Mouse (Mus musculus) MEL (cell line): Measurements from ENCODE around the gene Slc2a1. TPM values are rescaled to one million over a fixed set of nuclear protein-coding genes. Genes with fewer than 3 reads are reported as not detected.

Source experiments
- DNase-seq: peaks from one replicate; pipeline ENCODE4 v3.0.0; 2011; ENCODE audit warnings: low read depth, low spot score
- H3K27ac ChIP-seq: 2 replicates; pipeline ENCODE4 v1.5.1; 2012; ENCODE audit warnings: low read depth, mild to moderate bottlenecking, control low read depth, low read length, moderate library complexity; ENCODE audit not compliant: control insufficient read depth
- H3K27me3 ChIP-seq, 2 experiments: fragments of 150-350 bp in 1 of 2; sonication (generic) in 1 of 2; 2 replicates each; pipeline ENCODE4 v1.6.1; 2012; ENCODE audit warnings: low read length in 2 of 2, mild to moderate bottlenecking in 2 of 2, improper control_type of control experiment in 1 of 2, moderate library complexity in 1 of 2; ENCODE audit not compliant: insufficient read depth in 2 of 2, control insufficient read depth in 1 of 2
- H3K36me3 ChIP-seq, 2 experiments: 2 replicates each; pipeline ENCODE4 v1.6.1; 2012 to 2014; ENCODE audit warnings: low read length in 2 of 2, improper control_type of control experiment in 1 of 2, inconsistent platforms in 1 of 2, mild to moderate bottlenecking in 1 of 2; ENCODE audit not compliant: insufficient read depth in 2 of 2, control insufficient read depth in 1 of 2
- H3K4me1 ChIP-seq, 2 experiments: fragments of 150-350 bp in 1 of 2; sonication (generic) in 1 of 2; 2 replicates each; pipeline ENCODE4 v1.6.1; 2012; ENCODE audit warnings: low read length in 2 of 2, improper control_type of control experiment in 1 of 2, mild to moderate bottlenecking in 1 of 2; ENCODE audit not compliant: insufficient read depth in 2 of 2, control insufficient read depth in 1 of 2
- H3K4me3 ChIP-seq, 2 experiments: fragments of 150-350 bp in 1 of 2; sonication (generic) in 1 of 2; 2 replicates each; pipeline ENCODE4 v1.5.1; 2012; ENCODE audit warnings: low read depth in 2 of 2, low read length in 2 of 2, mild to moderate bottlenecking in 2 of 2, moderate library complexity in 2 of 2, control low read depth in 1 of 2, improper control_type of control experiment in 1 of 2; ENCODE audit not compliant: control insufficient read depth in 1 of 2, insufficient read depth in 1 of 2
- H3K79me2 ChIP-seq: 2 replicates; pipeline ENCODE4 v1.6.1; 2012; ENCODE audit warnings: mild to moderate bottlenecking, low read length, moderate library complexity; ENCODE audit not compliant: control insufficient read depth, poor library complexity, insufficient read depth
- H3K9ac ChIP-seq: 2 replicates; pipeline ENCODE4 v1.6.1; 2012; ENCODE audit warnings: low read depth, mild to moderate bottlenecking, control low read depth, low read length, moderate library complexity; ENCODE audit not compliant: control insufficient read depth, poor library complexity, severe bottlenecking
- H3K9me3 ChIP-seq: fragments of 150-350 bp; sonication (generic); replicated peaks from 2 replicates; pipeline ENCODE4 v1.6.1; 2012; ENCODE audit warnings: mild to moderate bottlenecking, low read length, improper control_type of control experiment, moderate library complexity; ENCODE audit not compliant: insufficient read depth
- BHLHE40 ChIP-seq: IDR thresholded peaks from 2 replicates; pipeline ENCODE4 v1.6.1; 2012; ENCODE audit warnings: low read depth, mild to moderate bottlenecking, inconsistent platforms, low read length, improper control_type of control experiment, borderline replicate concordance
- CHD1 ChIP-seq: IDR thresholded peaks from 2 replicates; pipeline ENCODE4 v1.6.1; 2012; ENCODE audit warnings: low read depth, mild to moderate bottlenecking, inconsistent platforms, low read length, improper control_type of control experiment
- CHD2 ChIP-seq: IDR thresholded peaks from 2 replicates; pipeline ENCODE4 v1.6.1; 2011; ENCODE audit warnings: low read length, improper control_type of control experiment
- CTCF ChIP-seq, 3 experiments: IDR thresholded peaks in 2 of 3; conservative IDR thresholded peaks in 1 of 3; 2 replicates each; pipeline ENCODE4 v1.5.1; 2011 to 2012; ENCODE audit warnings: low read length in 3 of 3, low read depth in 2 of 3, mild to moderate bottlenecking in 2 of 3, improper control_type of control experiment in 1 of 3, inconsistent platforms in 1 of 3, mixed read lengths in 1 of 3, moderate library complexity in 1 of 3; ENCODE audit not compliant: control insufficient read depth in 1 of 3, insufficient read depth in 1 of 3, poor library complexity in 1 of 3, severe bottlenecking in 1 of 3
- ELF1 ChIP-seq: IDR thresholded peaks from 2 replicates; pipeline ENCODE4 v1.6.1; 2014; ENCODE audit warnings: low read depth, mild to moderate bottlenecking, inconsistent platforms, low read length, improper control_type of control experiment, moderate library complexity
- EP300 ChIP-seq, 2 experiments: IDR thresholded peaks; 2 replicates each; pipeline ENCODE4 v1.6.1; 2011; ENCODE audit warnings: improper control_type of control experiment in 2 of 2, low read length in 2 of 2, low read depth in 1 of 2, mild to moderate bottlenecking in 1 of 2
- ETS1 ChIP-seq: IDR thresholded peaks from 2 replicates; pipeline ENCODE4 v1.6.1; 2012; ENCODE audit warnings: low read depth, mild to moderate bottlenecking, inconsistent platforms, low read length, improper control_type of control experiment, moderate library complexity
- GABPA ChIP-seq: IDR thresholded peaks from 2 replicates; pipeline ENCODE4 v1.6.1; 2012; ENCODE audit warnings: low read depth, mild to moderate bottlenecking, inconsistent platforms, low read length, improper control_type of control experiment, moderate library complexity
- GATA1 ChIP-seq: IDR thresholded peaks from 2 replicates; pipeline ENCODE4 v1.6.1; 2011; ENCODE audit warnings: low read depth, low read length, improper control_type of control experiment
- HCFC1 ChIP-seq: IDR thresholded peaks from 2 replicates; pipeline ENCODE4 v1.6.1; 2012; ENCODE audit warnings: low read depth, mild to moderate bottlenecking, inconsistent platforms, low read length, improper control_type of control experiment, moderate library complexity
- JUND ChIP-seq: IDR thresholded peaks from 2 replicates; pipeline ENCODE4 v1.6.1; 2011; ENCODE audit warnings: low read depth, mild to moderate bottlenecking, improper control_type of control experiment, low read length
- KAT2A ChIP-seq: conservative IDR thresholded peaks from 2 replicates; pipeline ENCODE4 v1.6.1; 2012; ENCODE audit warnings: low read depth, low read length, improper control_type of control experiment, inconsistent platforms
- MAFK ChIP-seq: IDR thresholded peaks from 2 replicates; pipeline ENCODE4 v1.6.1; 2011; ENCODE audit warnings: low read depth, mild to moderate bottlenecking, low read length, improper control_type of control experiment, borderline replicate concordance
- MAX ChIP-seq: IDR thresholded peaks from 2 replicates; pipeline ENCODE4 v1.6.1; 2011; ENCODE audit warnings: low read length, improper control_type of control experiment
- MAZ ChIP-seq: IDR thresholded peaks from 2 replicates; pipeline ENCODE4 v1.6.1; 2012; ENCODE audit warnings: low read depth, mild to moderate bottlenecking, inconsistent platforms, low read length, improper control_type of control experiment
- MEF2A ChIP-seq: IDR thresholded peaks from 2 replicates; pipeline ENCODE4 v1.6.1; 2014; ENCODE audit warnings: low read depth, mild to moderate bottlenecking, inconsistent platforms, low read length, improper control_type of control experiment; ENCODE audit not compliant: poor library complexity, insufficient replicate concordance, severe bottlenecking; ENCODE audit errors: extremely low read depth
- MXI1 ChIP-seq: IDR thresholded peaks from 2 replicates; pipeline ENCODE4 v1.6.1; 2011; ENCODE audit warnings: mild to moderate bottlenecking, low read depth, low read length, improper control_type of control experiment
- MYB ChIP-seq: IDR thresholded peaks from 2 replicates; pipeline ENCODE4 v1.6.1; 2011; ENCODE audit warnings: mild to moderate bottlenecking, low read depth, low read length, improper control_type of control experiment
- MYC ChIP-seq: IDR thresholded peaks from 2 replicates; pipeline ENCODE4 v1.6.1; 2011; ENCODE audit warnings: low read depth, mild to moderate bottlenecking, low read length, improper control_type of control experiment, moderate library complexity
- NELFE ChIP-seq: IDR thresholded peaks from 2 replicates; pipeline ENCODE4 v1.6.1; 2011; ENCODE audit warnings: low read depth, low read length, improper control_type of control experiment
- NRF1 ChIP-seq: IDR thresholded peaks from 2 replicates; pipeline ENCODE4 v1.6.1; 2014; ENCODE audit warnings: low read depth, mild to moderate bottlenecking, inconsistent platforms, low read length, improper control_type of control experiment, moderate library complexity; ENCODE audit not compliant: poor library complexity, insufficient read depth, severe bottlenecking
- POLR2A ChIP-seq, 2 experiments: IDR thresholded peaks; 2 replicates each; pipeline ENCODE4 v1.6.1; 2011 to 2012; ENCODE audit warnings: low read length in 2 of 2, mild to moderate bottlenecking in 2 of 2, control low read depth in 1 of 2, improper control_type of control experiment in 1 of 2, low read depth in 1 of 2, moderate library complexity in 1 of 2; ENCODE audit not compliant: control insufficient read depth in 1 of 2, insufficient read depth in 1 of 2, poor library complexity in 1 of 2
- POLR2AphosphoS2 ChIP-seq: IDR thresholded peaks from 2 replicates; pipeline ENCODE4 v1.6.1; 2011; ENCODE audit warnings: low read length, improper control_type of control experiment
- POLR2AphosphoS5 ChIP-seq: IDR thresholded peaks from 2 replicates; pipeline ENCODE4 v1.6.1; 2012; ENCODE audit warnings: low read depth, borderline replicate concordance, mild to moderate bottlenecking, inconsistent platforms, low read length, moderate library complexity, mixed read lengths
- RAD21 ChIP-seq: IDR thresholded peaks from 2 replicates; pipeline ENCODE4 v1.6.1; 2011; ENCODE audit warnings: mild to moderate bottlenecking, low read depth, low read length, improper control_type of control experiment
- RCOR1 ChIP-seq: IDR thresholded peaks from 2 replicates; pipeline ENCODE4 v1.6.1; 2012; ENCODE audit warnings: low read depth, mild to moderate bottlenecking, inconsistent platforms, low read length, improper control_type of control experiment
- SIN3A ChIP-seq: IDR thresholded peaks from 2 replicates; pipeline ENCODE4 v1.6.1; 2012; ENCODE audit warnings: low read length, improper control_type of control experiment, inconsistent platforms
- SMC3 ChIP-seq: IDR thresholded peaks from 2 replicates; pipeline ENCODE4 v1.6.1; 2011; ENCODE audit warnings: low read depth, low read length, improper control_type of control experiment
- TAL1 ChIP-seq: IDR thresholded peaks from 2 replicates; pipeline ENCODE4 v1.6.1; 2012; ENCODE audit warnings: mild to moderate bottlenecking, inconsistent platforms, low read length, moderate library complexity, mixed read lengths
- TBP ChIP-seq: IDR thresholded peaks from 2 replicates; pipeline ENCODE4 v1.8.0; 2011; ENCODE audit warnings: low read depth, low read length, improper control_type of control experiment
- TCF12 ChIP-seq: IDR thresholded peaks from 2 replicates; pipeline ENCODE4 v1.6.1; 2014; ENCODE audit warnings: low read depth, mild to moderate bottlenecking, inconsistent platforms, low read length, improper control_type of control experiment, moderate library complexity
- UBTF ChIP-seq: IDR thresholded peaks from 2 replicates; pipeline ENCODE4 v1.6.1; 2012; ENCODE audit warnings: low read depth, mild to moderate bottlenecking, inconsistent platforms, low read length, improper control_type of control experiment, moderate library complexity, borderline replicate concordance; ENCODE audit not compliant: insufficient read depth
- USF1 ChIP-seq: IDR thresholded peaks from 2 replicates; pipeline ENCODE4 v1.6.1; 2014; ENCODE audit warnings: low read depth, mild to moderate bottlenecking, inconsistent platforms, low read length, improper control_type of control experiment, moderate library complexity
- USF2 ChIP-seq, 2 experiments: IDR thresholded peaks; 2 replicates each; pipeline ENCODE4 v1.6.1; 2011 to 2012; ENCODE audit warnings: improper control_type of control experiment in 2 of 2, low read length in 2 of 2, borderline replicate concordance in 1 of 2, inconsistent platforms in 1 of 2, low read depth in 1 of 2, mild to moderate bottlenecking in 1 of 2; ENCODE audit not compliant: insufficient read depth in 1 of 2
- ZC3H11A ChIP-seq: IDR thresholded peaks from 2 replicates; pipeline ENCODE4 v1.6.1; 2012; ENCODE audit warnings: low read depth, mild to moderate bottlenecking, inconsistent platforms, low read length, improper control_type of control experiment
- ZKSCAN1 ChIP-seq: IDR thresholded peaks from 2 replicates; pipeline ENCODE4 v1.6.1; 2012; ENCODE audit warnings: low read depth, mild to moderate bottlenecking, inconsistent platforms, low read length, improper control_type of control experiment, moderate library complexity
- ZMIZ1 ChIP-seq: IDR thresholded peaks from 2 replicates; pipeline ENCODE4 v1.6.1; 2012; ENCODE audit warnings: low read depth, mild to moderate bottlenecking, inconsistent platforms, low read length, improper control_type of control experiment, moderate library complexity
- ZNF384 ChIP-seq: IDR thresholded peaks from 2 replicates; pipeline ENCODE4 v1.6.1; 2012; ENCODE audit warnings: low read depth, mild to moderate bottlenecking, inconsistent platforms, low read length, improper control_type of control experiment
- polyA plus RNA-seq, 2 experiments: library from polyadenylated mRNA; stranded (reverse) in 1 of 2; unstranded in 1 of 2; fragments of >175 nt in 1 of 2; fragments of >200 nt in 1 of 2; gene quantifications; 2 replicates each; pipeline versions ENCODE4 v1.2.1 to v1.2.4; 2012; ENCODE audit warnings: low replicate concordance in 2 of 2, low read depth in 1 of 2; ENCODE audit not compliant: insufficient read length in 2 of 2, insufficient read depth in 1 of 2, missing spikeins in 1 of 2
- total RNA-seq: library from RNA; depleted of rRNA; stranded (reverse); fragments of 300-350 nt; gene quantifications from 2 replicates; pipeline ENCODE4 v1.2.3, GENCODE M21; 2012

The Slc2a1 gene
- total and polyA plus RNA-seq, 3 experiments: 15.9 to 99.5 TPM; not detected in 1

DNA sequence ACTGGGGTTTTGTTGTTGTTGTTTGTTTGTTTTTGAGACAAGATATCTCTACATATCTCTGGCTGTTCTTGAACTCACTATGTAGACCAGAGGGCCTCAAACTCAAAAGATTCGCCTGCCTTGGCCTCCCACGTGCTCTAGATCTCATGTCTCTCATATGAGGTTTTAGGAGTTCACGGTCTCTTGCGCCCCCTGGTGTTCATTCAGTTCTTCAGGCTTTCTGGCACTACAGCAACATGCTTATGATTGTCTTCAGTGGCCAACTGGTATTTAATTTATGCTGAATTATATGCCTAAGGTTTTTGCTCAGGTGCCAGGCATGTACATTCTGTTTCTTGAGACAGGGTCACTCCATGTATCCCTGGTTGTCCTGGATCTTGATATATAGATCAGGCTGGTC lies 59.2 kb downstream of the Slc2a1 start:
- no peaks in the 10 kb centered on the region for H3K79me2 ChIP-seq
- H3K4me3 ChIP-seq: no peak overlapping the region
- no peak overlapping the region for H3K9ac ChIP-seq
- no peak overlapping the region for H3K27ac ChIP-seq
- H3K36me3 ChIP-seq: peaks cover 0 to 15% of the 10 kb centered on the region in 2 experiments; a peak in 2 of 4 replicates
- peaks cover 3 to 16% of the 10 kb centered on the region in 2 experiments; a peak in 3 of 4 replicates for H3K4me1 ChIP-seq
- peak; percentile 90 for TF ChIP-seq ZC3H11A
- no peak for TF ChIP-seq TCF12
- no peak for TF ChIP-seq RCOR1
- peak; percentile 66 to 92 (median 80) for TF ChIP-seq CTCF (IDR thresholded peaks at IDR 0.05 in 2 of 3, conservative IDR thresholded peaks at IDR 0.05 in 1 of 3; ENCODE audit: control insufficient read depth in 1 of 3, insufficient read depth in 1 of 3, low read depth in 2 of 3, low read length in 3 of 3, poor library complexity in 1 of 3, severe bottlenecking in 1 of 3)
- no peak for TF ChIP-seq ZNF384
- TF ChIP-seq NRF1: no peak
- TF ChIP-seq USF2 (IDR thresholded peaks at IDR 0.05; ENCODE audit: borderline replicate concordance in 1 of 2, insufficient read depth in 1 of 2, low read depth in 1 of 2, low read length in 2 of 2): no peak
- no peak for TF ChIP-seq MAFK
- TF ChIP-seq UBTF: no peak
- TF ChIP-seq POLR2AphosphoS2: no peak
- no peak for TF ChIP-seq HCFC1
- TF ChIP-seq CHD1: no peak
- TF ChIP-seq ZMIZ1: no peak
- no peak for TF ChIP-seq JUND
- no peak for TF ChIP-seq KAT2A
- TF ChIP-seq CHD2: no peak
- TF ChIP-seq SMC3: peak; percentile 94
- TF ChIP-seq GATA1: no peak
- no peak for TF ChIP-seq EP300 (IDR thresholded peaks at IDR 0.05; ENCODE audit: low read depth in 1 of 2, low read length in 2 of 2)
- no peak for TF ChIP-seq NELFE
- no peak for TF ChIP-seq MAZ
- TF ChIP-seq POLR2AphosphoS5: no peak
- TF ChIP-seq MYC: peak; percentile 98
- TF ChIP-seq TBP: no peak
- peak; percentile 91 for TF ChIP-seq RAD21
- no peak for TF ChIP-seq MYB
- TF ChIP-seq SIN3A: peak; percentile 71; the same call in 1 of the 2 replicates
- no peak for TF ChIP-seq TAL1
- TF ChIP-seq ETS1: no peak
- TF ChIP-seq USF1: peak; percentile 75
- no peak for TF ChIP-seq ZKSCAN1
- no peak for TF ChIP-seq MEF2A
- TF ChIP-seq BHLHE40: no peak
- no peak for TF ChIP-seq ELF1
- no peak for TF ChIP-seq GABPA
- peak; percentile 98 for TF ChIP-seq MAX
- no peak for TF ChIP-seq POLR2A (IDR thresholded peaks at IDR 0.05; ENCODE audit: control insufficient read depth in 1 of 2, insufficient read depth in 1 of 2, low read depth in 1 of 2, low read length in 2 of 2, poor library complexity in 1 of 2)
- peak; percentile 90 for TF ChIP-seq MXI1
- DNase-seq: peak; percentile 94
- H3K9me3 ChIP-seq: no peaks in the 10 kb centered on the region
- no peaks in the 10 kb centered on the region for H3K27me3 ChIP-seq
